Mouse (Mus musculus): ENCODE results near the gene Ccdc22. TPM values are rescaled to one million over a fixed set of nuclear protein-coding genes. Genes with fewer than 3 reads are reported as not detected.

Gene Ccdc22
- 12.1 TPM for polyA plus RNA-seq (2017; shearing (Covaris generic))

DNA sequence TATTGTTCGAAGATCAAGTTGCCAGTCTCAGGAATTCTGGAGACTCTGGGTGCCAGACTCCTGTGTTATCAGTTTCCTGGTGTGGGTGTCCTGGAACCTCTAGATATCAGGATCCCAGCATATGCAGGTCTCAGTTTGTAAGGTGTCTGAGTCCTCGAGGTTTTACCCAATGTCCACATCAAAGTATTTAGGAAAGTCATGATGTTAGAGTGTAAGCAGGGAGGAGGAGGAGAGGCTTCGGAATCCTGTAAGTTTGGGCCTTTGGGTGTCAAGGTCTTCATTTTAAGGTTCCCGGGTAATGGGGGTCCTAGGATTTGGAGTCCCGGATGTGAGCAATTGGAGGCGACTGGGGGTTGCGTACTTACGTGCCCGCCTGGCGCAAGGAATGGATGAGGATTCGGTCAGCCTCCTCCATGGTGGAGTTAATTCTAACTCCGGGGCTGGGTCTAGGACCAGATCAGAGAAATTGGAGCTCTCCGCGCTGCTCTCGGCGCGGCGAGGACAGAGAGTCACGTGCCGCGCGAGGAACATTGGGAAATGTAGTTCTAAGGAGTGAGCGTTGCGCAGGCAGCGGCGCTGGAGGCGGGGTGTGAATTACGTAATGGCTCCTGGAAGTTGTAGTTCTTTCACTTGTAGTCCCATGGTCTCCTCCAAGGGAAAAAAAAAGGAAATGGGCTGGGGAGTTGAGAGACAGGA is at the start of gene Ccdc22:
Gene Ccdc22, minus strand, starts transcription at position 639 of the 696 bp plus-strand sequence.

DNA sequence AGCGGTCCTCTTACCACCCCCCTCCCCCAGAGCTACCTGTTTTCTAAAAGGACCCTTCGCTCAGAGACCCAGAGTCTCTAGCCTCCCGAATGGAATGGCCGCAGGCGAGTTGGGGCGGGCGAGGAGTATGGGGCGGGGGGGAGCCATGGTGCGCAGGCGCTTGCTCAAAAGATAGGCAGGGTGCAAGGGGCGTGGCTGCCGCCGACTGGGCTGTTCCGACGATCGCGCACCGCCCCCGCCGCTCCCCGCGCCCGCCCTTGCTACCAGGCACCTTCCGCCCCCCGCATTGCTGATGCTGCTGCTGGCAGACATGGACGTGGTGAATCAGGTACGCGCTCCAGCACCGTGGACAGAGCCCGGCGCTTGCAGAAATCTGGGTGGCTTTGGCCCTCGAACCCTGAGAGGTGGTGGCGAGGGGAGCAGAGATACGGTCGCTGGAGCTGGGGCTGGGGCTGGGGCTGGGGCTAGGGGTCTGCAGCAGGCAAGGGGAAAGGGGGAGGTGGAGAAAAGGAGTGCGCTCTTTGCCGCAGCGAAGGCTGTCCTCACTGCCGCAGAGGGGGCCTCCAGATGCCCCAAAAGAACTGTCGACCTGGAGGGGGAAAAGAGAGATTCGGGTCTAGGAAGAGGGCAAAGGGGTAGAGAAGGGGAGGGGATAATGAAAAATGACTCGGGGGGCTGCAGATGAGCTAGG is 33.2 kb upstream of the Ccdc22 start, which contains the start of gene Syp:
Gene Syp, plus strand, starts transcription at position 71 of the 691 bp plus-strand sequence.

GRCm38 (mm10) chrX:7606783-7607182 is 1.5 kb upstream of the Ccdc22 start, which contains the start of gene Cacna1f:
Gene Cacna1f (plus strand): TSS chrX:7607083.

DNA sequence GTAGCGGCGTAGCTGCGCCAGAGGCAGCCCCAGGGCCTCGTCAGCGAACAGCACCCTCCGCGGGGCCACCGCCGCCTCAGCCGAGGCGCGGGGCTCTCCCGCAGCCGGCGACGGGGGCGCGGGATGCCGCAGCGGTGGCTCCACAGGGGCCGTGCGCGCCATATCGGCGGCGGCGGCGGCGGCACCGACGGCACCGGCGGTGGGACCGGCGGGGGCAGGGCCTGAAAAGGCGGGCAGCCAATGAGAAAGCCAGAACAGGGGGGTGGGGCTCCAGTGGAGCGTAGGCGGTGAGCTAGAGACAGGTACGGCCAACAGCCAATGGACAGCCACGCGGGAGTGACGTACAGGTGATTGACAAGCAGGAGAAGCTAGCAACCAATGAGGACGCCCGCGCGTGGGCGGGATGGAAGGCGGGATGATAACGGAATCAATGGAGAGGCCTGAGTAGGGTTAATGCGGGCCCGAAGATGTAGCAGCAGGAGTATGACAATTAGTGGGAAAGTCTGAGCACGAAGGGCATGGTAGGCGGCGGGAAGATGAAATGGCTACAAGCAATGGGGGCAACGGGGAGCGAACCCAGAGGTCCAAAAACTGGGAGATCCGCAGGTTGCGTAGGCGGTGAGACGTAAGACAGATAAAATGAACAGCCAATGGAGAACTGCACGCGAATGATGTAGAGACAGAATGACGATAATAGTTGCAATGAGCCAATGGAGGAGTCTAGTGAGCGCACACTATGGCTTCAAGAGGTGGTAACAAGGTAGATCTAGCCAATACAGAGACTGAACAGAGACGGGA is 31.0 kb downstream of the Ccdc22 start, which contains the start of gene Ppp1r3f:
Gene Ppp1r3f, minus strand, starts transcription at position 197 of the 798 bp plus-strand sequence.

GRCm38 (mm10) chrX:7573176-7574086 is 31.9 kb downstream of the Ccdc22 start, which contains the start of gene Foxp3:
Gene Foxp3 (plus strand): TSS chrX:7573644.

Other genes with a start within 250 kb of the Ccdc22 start
- gene Usp27x, start 229.7 kb downstream of the Ccdc22 start, polyA plus RNA-seq (2017; shearing (Covaris generic)): 0.38 TPM
- gene Foxp3, start 31.9 kb downstream of the Ccdc22 start, polyA plus RNA-seq (2017; shearing (Covaris generic)): not detected
- gene Ppp1r3f, start 31.2 kb downstream of the Ccdc22 start, polyA plus RNA-seq (2017; shearing (Covaris generic)): 2.9 TPM
- 0.76 TPM for gene Cacna1f, start 1.6 kb upstream of the Ccdc22 start, polyA plus RNA-seq (2017; shearing (Covaris generic))
- 0.46 TPM for gene Syp, start 33.0 kb upstream of the Ccdc22 start, polyA plus RNA-seq (2017; shearing (Covaris generic))
- gene Prickle3, start 51.7 kb upstream of the Ccdc22 start, polyA plus RNA-seq (2017; shearing (Covaris generic)): 21.7 TPM
- gene Plp2, start 65.9 kb upstream of the Ccdc22 start, polyA plus RNA-seq (2017; shearing (Covaris generic)): 39.3 TPM
- gene Magix, start 75.7 kb upstream of the Ccdc22 start, polyA plus RNA-seq (2017; shearing (Covaris generic)): 0.35 TPM
- 78.2 TPM for gene Gpkow, start 91.6 kb upstream of the Ccdc22 start, polyA plus RNA-seq (2017; shearing (Covaris generic))
- 93.4 TPM for gene Wdr45, start 108.8 kb upstream of the Ccdc22 start, polyA plus RNA-seq (2017; shearing (Covaris generic))
- not detected for gene Gm45208, start 116.7 kb upstream of the Ccdc22 start, polyA plus RNA-seq (2017; shearing (Covaris generic))
- gene Praf2, start 122.9 kb upstream of the Ccdc22 start, polyA plus RNA-seq (2017; shearing (Covaris generic)): 31.4 TPM
- gene Ccdc120, start 145.4 kb upstream of the Ccdc22 start, polyA plus RNA-seq (2017; shearing (Covaris generic)): not detected
- gene Tfe3, start 157.0 kb upstream of the Ccdc22 start, polyA plus RNA-seq (2017; shearing (Covaris generic)): 85.1 TPM
- 124 TPM for gene Gripap1, start 184.2 kb upstream of the Ccdc22 start, polyA plus RNA-seq (2017; shearing (Covaris generic))
- not detected for gene Kcnd1, start 216.8 kb upstream of the Ccdc22 start, polyA plus RNA-seq (2017; shearing (Covaris generic))
- 202 TPM for gene Otud5, start 235.8 kb upstream of the Ccdc22 start, polyA plus RNA-seq (2017; shearing (Covaris generic))